Mouse (Mus musculus): ENCODE results near the gene Gstm1. TPM values are rescaled to one million over a fixed set of nuclear protein-coding genes. Genes with fewer than 3 reads are reported as not detected.

The Gstm1 gene
- 23.7 and 29.7 TPM in 2 replicates for polyA plus RNA-seq (2016; fragmentation: Nextera tagmentation; extraction: Ambion mirVana)

DNA sequence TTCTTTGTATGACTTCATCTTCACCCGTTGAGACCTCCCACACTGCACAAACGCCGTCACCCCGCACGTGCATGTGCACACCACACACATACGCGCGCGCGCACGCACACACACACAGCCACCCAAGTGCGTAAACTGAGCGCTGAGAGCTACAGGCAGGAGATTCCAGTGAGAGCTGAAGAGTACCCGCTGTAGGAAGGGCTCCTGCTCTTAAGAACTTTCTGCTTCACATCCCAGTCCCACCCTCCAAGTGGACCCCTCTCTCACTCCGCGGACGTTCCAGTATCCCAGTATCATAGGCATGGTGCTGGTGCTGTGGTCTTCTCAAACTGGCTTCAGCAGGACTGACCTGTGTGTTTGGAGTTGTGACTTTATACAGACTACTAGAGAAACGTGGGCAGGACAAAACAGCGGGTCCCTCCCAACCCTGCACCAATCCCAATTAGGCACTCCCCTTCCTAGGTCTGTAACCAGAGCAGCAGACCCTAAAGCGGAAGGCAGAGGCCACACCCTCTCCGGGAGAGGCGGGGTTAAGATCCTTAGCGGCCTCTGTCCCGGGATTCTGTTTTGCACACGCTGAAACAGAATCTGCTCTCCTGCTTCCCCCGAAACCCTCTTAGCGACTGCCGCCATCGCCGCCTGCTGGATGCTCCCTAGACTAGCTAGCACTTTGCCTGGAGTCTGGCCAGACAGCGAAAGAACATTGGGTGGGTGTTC, at the start of gene Gstm1:
Gene Gstm1 (minus strand): TSS at position 501 of the 717 bp plus-strand sequence.
- ATAC-seq (ENCODE audit: low FRiP score), result peak; percentile 97
- Histone ChIP-seq H3K9me3 (no peaks in the 10 kb centered on the region), H3K4me1 (peaks cover 14% of the 10 kb centered on the region), H3K27ac (peak within 1 kb of the TSS; percentile 74), H3K4me2 (peak within 1 kb of the TSS; percentile 77), H3K9ac (peak within 1 kb of the TSS; percentile 58), H3K36me3 (replicated peaks) (no peaks in the 10 kb centered on the region), H3K27me3 (no peaks in the 10 kb centered on the region; the same call in 1 of the 2 replicates), H3K4me3 (replicated peaks) (peak within 1 kb of the TSS; percentile 45)
- WGBS, result under 1% methylated on average over 31 of the region's 31 CpGs

DNA sequence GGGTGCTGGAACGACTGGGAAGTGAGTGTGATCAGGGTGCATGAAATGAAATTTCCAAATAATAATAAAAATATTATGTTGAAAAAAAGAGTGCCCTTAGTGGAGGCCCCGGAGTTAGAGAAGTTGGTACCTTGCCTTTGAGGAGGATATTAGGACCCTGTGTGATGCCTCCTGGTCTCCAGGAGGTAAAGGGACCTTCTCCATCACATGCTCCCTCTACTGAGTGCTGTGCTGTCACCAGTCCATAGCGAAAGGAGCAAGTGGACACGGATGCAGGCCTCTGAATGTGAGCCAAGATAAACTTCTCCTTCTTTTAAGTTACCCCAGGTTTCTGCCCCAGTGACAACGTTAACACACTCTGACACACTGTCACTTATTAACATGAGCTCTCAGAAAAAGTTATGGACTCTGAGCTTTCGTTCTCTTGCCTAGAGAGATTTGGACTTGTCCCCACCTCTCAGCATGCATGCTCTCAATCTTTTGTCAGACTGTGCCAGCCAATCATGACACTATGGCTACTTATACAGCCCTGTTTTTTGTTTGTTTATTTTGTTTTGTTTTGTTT, 49.7 kb upstream of the Gstm1 start:
- no peak for ATAC-seq (ENCODE audit: low FRiP score)
- no peaks in the 10 kb centered on the region for H3K4me1 ChIP-seq
- H3K4me3 ChIP-seq (replicated peaks), result no peak overlapping the region
- H3K9me3 ChIP-seq, result no peaks in the 10 kb centered on the region
- H3K4me2 ChIP-seq, result no peak overlapping the region
- H3K36me3 ChIP-seq (replicated peaks), result no peaks in the 10 kb centered on the region
- no peak overlapping the region for H3K27ac ChIP-seq
- WGBS, result 79% methylated on average over 6 of the region's 6 CpGs
- H3K9ac ChIP-seq, result no peak overlapping the region
- H3K27me3 ChIP-seq, result no peaks in the 10 kb centered on the region; the same call in 1 of the 2 replicates

DNA sequence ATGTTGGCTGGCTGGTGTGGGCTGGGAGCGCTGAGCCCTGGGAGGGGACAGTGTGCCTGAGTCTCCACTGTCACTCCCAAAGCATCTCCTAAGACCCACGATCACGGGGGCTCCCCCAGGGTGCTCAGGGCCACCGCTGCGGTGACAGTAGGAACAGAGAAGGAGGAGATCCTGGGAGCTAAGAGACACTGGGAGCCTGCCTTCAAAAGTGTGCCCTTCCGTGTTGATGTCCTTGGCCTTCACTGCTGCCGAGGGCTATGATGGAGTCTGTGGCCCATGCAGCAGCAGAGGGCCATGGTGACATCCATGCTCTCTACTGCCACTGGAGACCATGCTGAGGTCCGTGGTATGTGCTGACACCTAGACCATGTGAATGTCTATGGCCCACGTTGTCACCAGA, 47.8 kb upstream of the Gstm1 start:
- H3K27me3 ChIP-seq, result no peaks in the 10 kb centered on the region; the same call in 1 of the 2 replicates
- no peaks in the 10 kb centered on the region for H3K36me3 ChIP-seq (replicated peaks)
- H3K9ac ChIP-seq, result no peak overlapping the region
- no peak overlapping the region for H3K4me3 ChIP-seq (replicated peaks)
- H3K9me3 ChIP-seq, result no peaks in the 10 kb centered on the region
- no peak overlapping the region for H3K27ac ChIP-seq
- peaks cover 3% of the 10 kb centered on the region; the same call in 1 of the 2 replicates for H3K4me1 ChIP-seq
- H3K4me2 ChIP-seq, result no peak overlapping the region
- WGBS, result 90% methylated on average over 9 of the region's 9 CpGs
- ATAC-seq (ENCODE audit: low FRiP score), result no peak

DNA sequence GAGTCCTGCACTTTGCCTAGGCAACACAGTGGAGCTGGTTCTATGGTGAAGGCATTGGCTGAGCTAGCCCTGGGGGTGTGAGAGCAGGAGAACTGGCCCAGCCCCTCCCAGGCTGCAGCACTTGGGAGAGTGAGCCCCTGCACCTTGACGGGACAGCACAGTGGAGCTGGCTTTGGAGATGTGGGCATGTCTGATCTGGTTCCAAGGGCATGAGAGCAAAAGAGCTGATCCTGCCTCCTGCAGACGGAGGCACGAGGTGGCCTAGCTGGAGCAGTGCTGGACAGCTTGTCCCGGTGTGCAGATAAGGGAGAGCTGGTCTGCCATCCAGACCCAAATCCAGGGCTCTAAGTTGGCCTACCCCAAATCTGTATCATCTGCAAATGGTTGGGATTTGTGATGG, 46.9 kb upstream of the Gstm1 start:
- Histone ChIP-seq H3K4me3 (replicated peaks) (no peak overlapping the region), H3K4me1 (peaks cover 3% of the 10 kb centered on the region; the same call in 1 of the 2 replicates), H3K9me3 (no peaks in the 10 kb centered on the region), H3K27me3 (no peaks in the 10 kb centered on the region; the same call in 1 of the 2 replicates), H3K36me3 (replicated peaks) (no peaks in the 10 kb centered on the region), H3K4me2 (no peak overlapping the region), H3K9ac (no peak overlapping the region), H3K27ac (no peak overlapping the region)
- ATAC-seq (ENCODE audit: low FRiP score), result no peak
- 70% methylated on average over 4 of the region's 4 CpGs for WGBS

DNA sequence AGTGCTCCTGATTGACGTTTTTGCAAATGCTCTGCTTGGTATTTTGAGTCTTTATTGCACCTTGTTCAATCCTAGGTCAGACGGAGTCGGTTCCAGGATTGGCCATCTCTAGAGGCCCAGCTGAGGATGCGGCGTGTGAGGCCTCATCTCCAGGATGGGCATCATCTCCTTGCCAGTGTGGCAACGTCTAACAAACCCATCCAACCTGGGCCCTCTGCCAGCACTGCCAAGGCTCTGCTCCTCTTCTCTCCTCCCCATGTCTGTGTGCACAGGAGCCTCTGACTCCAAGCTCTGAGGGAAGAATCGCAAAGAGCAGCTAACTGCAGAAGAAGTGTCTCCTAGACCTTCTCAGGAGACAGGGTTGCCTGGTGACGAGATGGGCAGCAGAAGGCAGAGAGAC, 44.9 kb upstream of the Gstm1 start:
- no peak overlapping the region for H3K9ac ChIP-seq
- H3K27ac ChIP-seq, result no peak overlapping the region
- H3K4me1 ChIP-seq, result peaks cover 3% of the 10 kb centered on the region; the same call in 1 of the 2 replicates
- H3K4me3 ChIP-seq (replicated peaks), result no peak overlapping the region
- 90% methylated on average over 8 of the region's 8 CpGs for WGBS
- no peaks in the 10 kb centered on the region for H3K36me3 ChIP-seq (replicated peaks)
- no peaks in the 10 kb centered on the region for H3K9me3 ChIP-seq
- H3K4me2 ChIP-seq, result no peak overlapping the region
- ATAC-seq (ENCODE audit: low FRiP score), result no peak
- no peaks in the 10 kb centered on the region; the same call in 1 of the 2 replicates for H3K27me3 ChIP-seq

DNA sequence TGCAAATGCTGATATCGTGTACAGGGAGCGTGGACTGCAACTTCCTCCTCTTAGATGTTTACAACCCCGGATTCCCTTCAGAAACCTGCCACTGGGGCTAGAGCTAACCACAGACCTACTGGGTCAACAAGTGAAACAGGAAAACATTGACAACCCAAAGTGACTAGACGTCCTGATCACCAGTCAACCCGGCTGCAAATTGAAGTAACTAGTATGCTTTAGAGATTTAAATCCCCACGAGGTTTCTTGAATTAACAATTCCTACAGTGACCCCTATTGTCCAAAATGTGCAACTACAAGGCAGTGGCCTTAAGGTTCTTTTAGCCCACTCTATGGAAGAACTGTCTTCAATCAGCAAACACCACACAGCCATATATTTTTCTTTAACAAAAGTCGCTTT, 43.6 kb upstream of the Gstm1 start:
- Histone ChIP-seq H3K4me1 (peaks cover 3% of the 10 kb centered on the region; the same call in 1 of the 2 replicates), H3K36me3 (replicated peaks) (no peaks in the 10 kb centered on the region), H3K9ac (no peak overlapping the region), H3K4me3 (replicated peaks) (no peak overlapping the region), H3K4me2 (no peak overlapping the region), H3K9me3 (no peaks in the 10 kb centered on the region), H3K27me3 (no peaks in the 10 kb centered on the region; the same call in 1 of the 2 replicates), H3K27ac (no peak overlapping the region)
- ATAC-seq (ENCODE audit: low FRiP score), result peak; percentile 36; the same call in 1 of the 2 replicates
- WGBS, result 25% methylated on average over 7 of the region's 7 CpGs

DNA sequence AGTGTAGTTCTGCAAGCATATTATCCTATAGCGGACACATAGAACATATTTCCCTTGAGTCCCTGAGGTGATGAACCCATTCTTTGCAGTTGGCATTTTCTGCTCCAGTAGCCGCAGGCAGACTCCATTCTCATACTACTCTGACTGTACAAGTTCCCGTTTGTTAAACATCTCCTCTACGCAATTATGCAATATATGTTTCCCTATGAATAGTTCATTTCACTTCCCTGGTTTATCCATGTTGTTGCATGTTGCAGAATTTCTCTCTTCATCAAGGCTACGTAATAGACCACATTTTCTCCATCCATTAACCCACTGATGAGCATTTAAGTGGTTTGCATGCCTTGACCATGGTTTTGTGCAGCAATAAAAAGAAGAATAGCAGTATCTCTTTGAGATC, 32.7 kb upstream of the Gstm1 start:
- Histone ChIP-seq H3K27ac (no peak overlapping the region), H3K27me3 (no peaks in the 10 kb centered on the region), H3K36me3 (replicated peaks) (no peaks in the 10 kb centered on the region), H3K4me2 (no peak overlapping the region), H3K9me3 (no peaks in the 10 kb centered on the region), H3K4me1 (no peaks in the 10 kb centered on the region), H3K9ac (no peak overlapping the region), H3K4me3 (replicated peaks) (no peak overlapping the region)
- ATAC-seq (ENCODE audit: low FRiP score), result no peak
- 94% methylated on average over 5 of the region's 5 CpGs for WGBS

DNA sequence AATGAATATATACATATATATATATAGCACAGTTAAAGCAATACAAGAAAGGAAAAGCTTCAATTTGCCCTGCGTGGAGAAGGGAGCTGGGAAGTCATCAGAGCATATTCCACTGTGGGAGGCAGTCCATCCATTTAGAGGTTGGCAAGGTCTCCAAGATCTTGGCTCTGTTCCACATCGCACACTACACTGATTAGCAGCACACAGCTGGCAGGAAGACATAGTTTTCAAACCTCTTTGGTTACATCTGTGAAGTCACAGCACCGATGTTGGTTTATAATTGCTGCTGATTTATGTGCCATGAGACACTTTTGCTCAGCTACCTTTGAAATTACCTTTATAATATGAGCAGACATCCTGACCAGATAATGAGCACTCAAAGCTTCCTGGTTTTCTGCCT, 30.5 kb upstream of the Gstm1 start:
- Histone ChIP-seq H3K36me3 (replicated peaks) (no peaks in the 10 kb centered on the region), H3K4me3 (replicated peaks) (no peak overlapping the region), H3K9me3 (no peaks in the 10 kb centered on the region), H3K4me2 (no peak overlapping the region), H3K9ac (no peak overlapping the region), H3K4me1 (peaks cover 11% of the 10 kb centered on the region), H3K27me3 (no peaks in the 10 kb centered on the region), H3K27ac (no peak overlapping the region)
- no peak for ATAC-seq (ENCODE audit: low FRiP score)
- WGBS, result 83% methylated on average over 3 of the region's 3 CpGs

DNA sequence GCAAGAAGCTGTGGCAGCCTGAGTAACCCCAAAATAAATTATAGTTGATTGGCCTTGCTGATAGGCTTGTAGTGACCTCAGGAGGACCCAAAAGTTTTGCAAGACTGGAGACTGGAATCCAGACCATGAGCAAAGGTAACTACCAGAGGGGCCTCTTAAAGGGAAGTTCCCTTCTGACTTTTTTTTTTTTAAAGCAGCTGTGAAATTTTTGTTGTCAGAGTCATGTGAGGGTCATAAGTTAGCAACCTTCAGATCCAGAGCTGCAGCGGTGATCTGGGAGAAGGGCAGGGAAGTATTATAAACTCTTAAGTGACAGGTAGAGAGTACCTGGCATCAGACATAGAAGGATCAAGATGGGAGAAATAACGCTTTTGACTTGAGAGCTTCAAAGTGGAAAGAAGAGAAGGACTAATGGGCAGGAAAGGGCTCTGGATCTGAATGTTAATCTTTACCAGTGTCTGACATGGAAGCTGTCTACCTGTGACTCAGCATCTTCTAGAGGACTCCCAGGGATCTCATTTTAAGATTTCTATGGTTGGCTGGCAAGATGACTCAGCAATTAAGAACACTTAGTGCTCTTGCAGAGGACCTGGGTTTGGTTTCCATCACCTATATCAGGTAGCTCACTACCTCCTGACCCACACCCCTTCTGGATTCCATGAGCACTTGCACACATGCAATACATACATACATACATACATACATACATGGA, 29.3 kb upstream of the Gstm1 start:
- H3K27me3 ChIP-seq, result no peaks in the 10 kb centered on the region
- peaks cover 11% of the 10 kb centered on the region for H3K4me1 ChIP-seq
- ATAC-seq (ENCODE audit: low FRiP score), result no peak
- no peak overlapping the region for H3K27ac ChIP-seq
- no peak overlapping the region for H3K9ac ChIP-seq
- H3K9me3 ChIP-seq, result no peaks in the 10 kb centered on the region
- no peak overlapping the region for H3K4me3 ChIP-seq (replicated peaks)
- WGBS, result 94% methylated on average over 2 of the region's 2 CpGs
- H3K36me3 ChIP-seq (replicated peaks), result no peaks in the 10 kb centered on the region
- H3K4me2 ChIP-seq, result no peak overlapping the region

DNA sequence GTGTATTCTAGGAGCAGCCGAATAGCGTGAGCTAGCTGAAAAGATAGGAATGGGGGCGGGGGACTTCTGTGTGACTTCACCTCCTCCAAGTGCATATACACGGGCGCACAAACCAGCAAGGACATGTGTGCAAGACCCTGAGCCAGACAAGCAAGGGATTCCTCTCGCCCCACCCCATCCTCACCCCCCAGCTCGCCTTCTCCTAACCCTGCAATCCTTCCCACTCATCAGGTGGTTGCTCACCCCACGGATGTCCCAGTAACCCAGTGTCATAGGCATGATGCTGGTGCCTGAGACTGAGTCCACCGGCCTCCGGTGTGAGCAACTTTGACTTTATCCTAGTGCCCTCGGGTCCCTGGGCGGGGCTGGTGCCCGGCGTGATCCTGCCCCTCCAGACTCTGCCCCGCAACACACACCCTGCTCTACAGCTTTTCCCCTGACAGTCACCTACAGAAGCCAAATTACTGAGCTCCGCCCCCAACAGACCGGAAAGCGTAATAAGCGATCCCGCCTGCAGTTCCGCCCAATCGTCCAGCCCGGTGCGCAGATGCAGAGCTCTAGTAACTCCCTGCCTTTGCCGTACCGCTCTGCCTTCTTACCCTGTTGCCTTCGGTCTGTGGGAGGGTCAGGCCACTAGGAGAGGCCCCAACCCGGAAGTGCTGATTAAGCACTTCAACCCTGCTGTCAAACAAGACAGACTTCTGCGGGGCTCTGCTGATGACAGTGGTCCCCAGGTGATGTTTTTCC, 26.8 kb upstream of the Gstm1 start, which contains the start of gene Gstm4:
Gene Gstm4 (minus strand): TSS at position 501 of the 747 bp plus-strand sequence.
- Histone ChIP-seq H3K4me1 (peaks cover 11% of the 10 kb centered on the region), H3K4me3 (replicated peaks) (peak within 1 kb of the TSS; percentile 52), H3K27me3 (no peaks in the 10 kb centered on the region), H3K36me3 (replicated peaks) (no peaks in the 10 kb centered on the region), H3K9me3 (no peaks in the 10 kb centered on the region), H3K4me2 (peak within 1 kb of the TSS; percentile 84), H3K27ac (0 out of 2 replicates have a peak within 1 kb of the TSS, but pooled peaks have one; percentile 32), H3K9ac (peak within 1 kb of the TSS; percentile 63)
- ATAC-seq (ENCODE audit: low FRiP score), result peak; percentile 85
- 10% methylated on average over 29 of the region's 29 CpGs for WGBS

DNA sequence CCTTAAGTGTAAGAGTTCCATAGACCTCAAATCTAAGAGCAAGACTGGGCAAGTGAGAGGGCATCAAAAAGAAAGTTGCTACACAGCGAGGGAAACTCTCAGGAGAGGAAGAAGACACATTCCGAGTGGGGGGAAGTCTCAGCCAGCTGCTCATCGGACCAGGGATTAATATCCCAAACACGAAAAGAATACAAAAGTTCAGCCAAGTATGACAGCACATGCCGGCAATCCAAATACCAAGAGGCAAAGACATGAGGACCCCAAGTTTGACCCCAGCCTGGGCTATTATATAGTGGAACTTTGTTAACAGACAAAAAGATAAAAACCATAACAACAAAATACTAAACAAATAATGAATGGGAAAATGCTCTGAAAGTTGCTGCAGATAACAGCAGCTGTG, 15.4 kb upstream of the Gstm1 start:
- Histone ChIP-seq H3K4me2 (no peak overlapping the region), H3K9me3 (no peaks in the 10 kb centered on the region), H3K4me3 (replicated peaks) (no peak overlapping the region), H3K36me3 (replicated peaks) (no peaks in the 10 kb centered on the region), H3K9ac (no peak overlapping the region), H3K4me1 (no peaks in the 10 kb centered on the region), H3K27ac (no peak overlapping the region), H3K27me3 (no peaks in the 10 kb centered on the region)
- WGBS, result 72% methylated on average over 5 of the region's 5 CpGs
- no peak for ATAC-seq (ENCODE audit: low FRiP score)

DNA sequence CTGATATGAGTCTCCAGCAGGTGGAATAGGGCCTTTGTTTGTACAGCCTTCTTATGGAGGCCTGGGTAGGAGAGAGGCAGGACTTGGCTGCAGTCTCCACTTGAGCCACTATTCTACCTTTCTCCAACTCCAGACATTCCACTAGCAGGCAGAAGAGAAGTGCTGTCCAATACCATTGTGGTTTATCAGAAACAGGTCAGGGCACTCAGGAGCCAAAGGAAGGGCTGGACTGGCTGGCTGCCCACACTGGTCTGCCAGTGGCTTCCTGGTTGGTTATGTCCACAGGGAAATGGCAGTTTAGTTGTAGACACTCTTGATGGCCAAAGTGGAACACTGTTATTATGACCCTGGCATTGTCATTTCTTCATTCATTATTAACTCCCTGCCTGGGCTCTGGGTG, 14.3 kb upstream of the Gstm1 start:
- Histone ChIP-seq H3K4me3 (replicated peaks) (no peak overlapping the region), H3K9ac (no peak overlapping the region), H3K9me3 (no peaks in the 10 kb centered on the region), H3K36me3 (replicated peaks) (no peaks in the 10 kb centered on the region), H3K27ac (no peak overlapping the region), H3K27me3 (no peaks in the 10 kb centered on the region), H3K4me1 (no peaks in the 10 kb centered on the region), H3K4me2 (no peak overlapping the region)
- no peak for ATAC-seq (ENCODE audit: low FRiP score)
